Mouse (Mus musculus): Measurements from ENCODE around the gene Cracr2a.

The Cracr2a gene

GRCm38 (mm10) chr6:127714906-127715305 is 153.8 kb downstream of the Cracr2a start:
- no peak for DNase-seq

- DNase-seq = no peak
Measured at GRCm38 (mm10) chr6:127715428-127715827, 154.3 kb downstream of the Cracr2a start.

GRCm38 (mm10) chr6:127717239-127718137 is 156.3 kb downstream of the Cracr2a start:
- no peak for DNase-seq

- DNase-seq = no peak
Measured at GRCm38 (mm10) chr6:127719875-127720274, 158.7 kb downstream of the Cracr2a start.

GRCm38 (mm10) chr6:127723126-127723525 is 162.0 kb downstream of the Cracr2a start:
- DNase-seq = no peak

Data from cerebellum, postnatal 36 days (tissue).